Mouse (Mus musculus): ENCODE measurements around the gene Gltp.

The Gltp gene

GRCm38 (mm10) chr5:114690633-114691567 is at the start of gene Gltp:
Gene Gltp, minus strand, starts transcription at chr5:114690984.
- DNase-seq (ENCODE audit: low read depth, low spot score): peak; percentile 91

GRCm38 (mm10) chr5:114738707-114739241 is 48.0 kb upstream of the Gltp start:
- no peak for DNase-seq (ENCODE audit: low read depth, low spot score)

GRCm38 (mm10) chr5:114737090-114737887 is 46.5 kb upstream of the Gltp start:
- DNase-seq (ENCODE audit: low read depth, low spot score): no peak

GRCm38 (mm10) chr5:114733606-114734005 is 42.8 kb upstream of the Gltp start:
- DNase-seq (ENCODE audit: low read depth, low spot score): no peak

- DNase-seq (ENCODE audit: low read depth, low spot score): no peak
Measured at GRCm38 (mm10) chr5:114731969-114732368, 41.2 kb upstream of the Gltp start.

GRCm38 (mm10) chr5:114731498-114731897 is 40.7 kb upstream of the Gltp start:
- no peak for DNase-seq (ENCODE audit: low read depth, low spot score)

- DNase-seq (ENCODE audit: low read depth, low spot score): no peak
Measured at GRCm38 (mm10) chr5:114730129-114730528, 39.3 kb upstream of the Gltp start.

GRCm38 (mm10) chr5:114728160-114728559 is 37.4 kb upstream of the Gltp start:
- no peak for DNase-seq (ENCODE audit: low read depth, low spot score)

- no peak for DNase-seq (ENCODE audit: low read depth, low spot score)
Measured at GRCm38 (mm10) chr5:114722846-114723245, 32.1 kb upstream of the Gltp start.

- no peak for DNase-seq (ENCODE audit: low read depth, low spot score)
Measured at GRCm38 (mm10) chr5:114721969-114722368, 31.2 kb upstream of the Gltp start.

GRCm38 (mm10) chr5:114720784-114721183 is 30.0 kb upstream of the Gltp start:
- no peak for DNase-seq (ENCODE audit: low read depth, low spot score)

- no peak for DNase-seq (ENCODE audit: low read depth, low spot score)
Measured at GRCm38 (mm10) chr5:114719928-114720270, 29.1 kb upstream of the Gltp start.

- DNase-seq (ENCODE audit: low read depth, low spot score): no peak
Measured at GRCm38 (mm10) chr5:114719003-114719927, 28.5 kb upstream of the Gltp start.

GRCm38 (mm10) chr5:114718483-114718882 is 27.7 kb upstream of the Gltp start:
- DNase-seq (ENCODE audit: low read depth, low spot score): no peak

GRCm38 (mm10) chr5:114717937-114718336 is 27.2 kb upstream of the Gltp start:
- no peak for DNase-seq (ENCODE audit: low read depth, low spot score)

GRCm38 (mm10) chr5:114717292-114717691 is 26.5 kb upstream of the Gltp start:
- no peak for DNase-seq (ENCODE audit: low read depth, low spot score)

- DNase-seq (ENCODE audit: low read depth, low spot score): no peak
Measured at GRCm38 (mm10) chr5:114714551-114714950, 23.8 kb upstream of the Gltp start.

- no peak for DNase-seq (ENCODE audit: low read depth, low spot score)
Measured at GRCm38 (mm10) chr5:114709357-114709756, 18.6 kb upstream of the Gltp start.

- DNase-seq (ENCODE audit: low read depth, low spot score): no peak
Measured at GRCm38 (mm10) chr5:114708491-114708890, 17.7 kb upstream of the Gltp start.

- peak; percentile 95 for DNase-seq (ENCODE audit: low read depth, low spot score)
Measured at GRCm38 (mm10) chr5:114707265-114708068, 16.7 kb upstream of the Gltp start, which contains the start of gene Tchp. Gene Tchp, plus strand, starts transcription at chr5:114707760.

Measured in c-Kit-negative CD71-positive TER-119-positive erythroid progenitor cells, embryonic 14.5 days (primary cell).